Mouse (Mus musculus) kidney, postnatal 14 days (tissue): ENCODE data around the gene Gm10964.
A peak's percentile ranks its signal among the peaks of the same experiment; 100 is the strongest.

Source experiments
- DNase-seq: peaks from one replicate; pipeline ENCODE4 v3.0.0; 2022; ENCODE audit warnings: mixed read lengths

Gm10964 gene

DNA sequence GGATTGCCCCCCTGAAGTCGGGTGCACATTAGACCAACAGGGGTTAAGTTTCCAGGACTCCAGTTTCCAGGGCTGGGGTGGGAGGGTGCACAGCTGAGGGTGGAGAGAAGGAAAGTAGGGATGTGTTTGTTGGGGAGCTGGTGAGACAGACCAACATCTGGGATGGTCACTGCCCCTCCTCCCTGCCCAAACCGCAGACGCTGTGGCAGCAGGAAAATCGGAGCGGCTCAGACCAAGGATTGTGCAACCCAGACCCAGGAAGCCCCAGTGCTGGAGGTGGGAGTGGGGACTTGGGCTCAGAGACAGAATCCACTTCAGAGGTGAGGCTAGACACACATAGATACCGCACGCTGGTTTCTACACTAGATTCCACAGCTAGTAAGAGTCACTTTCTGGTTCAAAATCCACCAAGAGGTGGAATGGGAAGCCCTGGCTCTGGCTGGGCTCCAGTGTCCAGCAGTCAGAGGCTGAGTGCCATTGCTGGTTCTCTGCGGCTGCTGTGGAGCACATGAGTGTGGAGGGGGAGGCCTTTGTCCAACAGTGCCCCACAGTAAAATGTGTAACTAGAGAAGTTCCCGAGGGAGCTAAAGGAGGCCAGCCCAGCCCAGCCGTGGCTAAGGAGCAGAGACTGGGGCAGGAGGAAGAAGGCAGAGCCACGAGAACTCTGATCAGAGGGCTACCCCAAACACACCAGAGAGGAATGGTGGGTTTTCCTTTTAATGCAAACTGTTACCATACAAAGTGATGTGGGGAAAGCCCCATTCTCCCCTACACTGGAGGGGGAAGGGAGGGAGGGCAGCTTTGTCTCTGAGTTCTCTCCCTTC lies 4.3 kb upstream of the Gm10964 start:
- peak; percentile 36 for DNase-seq

DNA sequence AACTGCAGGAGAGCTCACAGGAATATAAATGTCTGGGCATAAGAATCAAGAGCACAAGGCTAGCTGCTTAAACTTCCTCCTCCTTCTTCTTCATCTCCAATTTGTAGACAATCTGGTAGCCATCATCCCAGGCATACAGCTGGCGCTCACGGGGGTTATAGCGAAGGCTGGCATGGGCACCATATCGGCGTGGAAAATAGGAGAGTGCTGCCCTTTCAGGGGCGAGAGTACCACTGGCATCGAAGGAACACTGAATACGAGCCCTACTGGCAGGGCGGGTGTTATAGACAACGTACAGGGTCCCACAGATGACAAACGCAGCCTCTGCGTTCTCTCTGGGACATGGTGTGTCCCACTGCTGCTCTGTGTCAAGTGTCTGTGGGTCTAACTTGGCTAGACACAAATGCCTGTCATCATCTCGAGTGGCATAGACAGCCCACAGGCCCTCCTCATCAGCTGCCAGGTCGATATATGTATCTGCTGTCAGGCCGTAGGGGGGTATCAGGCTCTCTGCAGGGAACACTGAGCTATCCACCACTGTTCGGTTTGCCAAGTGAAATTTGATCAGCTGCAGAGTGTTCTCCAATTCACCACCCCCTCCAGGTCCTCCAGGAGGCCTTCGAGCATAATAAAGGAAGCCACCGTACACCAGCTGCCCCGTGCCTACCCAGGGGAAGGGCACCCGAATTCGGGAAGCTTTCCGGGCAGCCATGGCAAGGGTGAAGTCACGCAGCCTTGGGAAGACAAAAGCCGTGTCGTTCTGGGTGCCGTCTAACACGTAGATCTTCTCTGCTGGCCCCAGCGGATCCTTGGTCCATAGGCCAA lies 3.2 kb upstream of the Gm10964 start:
- no peak for DNase-seq

DNA sequence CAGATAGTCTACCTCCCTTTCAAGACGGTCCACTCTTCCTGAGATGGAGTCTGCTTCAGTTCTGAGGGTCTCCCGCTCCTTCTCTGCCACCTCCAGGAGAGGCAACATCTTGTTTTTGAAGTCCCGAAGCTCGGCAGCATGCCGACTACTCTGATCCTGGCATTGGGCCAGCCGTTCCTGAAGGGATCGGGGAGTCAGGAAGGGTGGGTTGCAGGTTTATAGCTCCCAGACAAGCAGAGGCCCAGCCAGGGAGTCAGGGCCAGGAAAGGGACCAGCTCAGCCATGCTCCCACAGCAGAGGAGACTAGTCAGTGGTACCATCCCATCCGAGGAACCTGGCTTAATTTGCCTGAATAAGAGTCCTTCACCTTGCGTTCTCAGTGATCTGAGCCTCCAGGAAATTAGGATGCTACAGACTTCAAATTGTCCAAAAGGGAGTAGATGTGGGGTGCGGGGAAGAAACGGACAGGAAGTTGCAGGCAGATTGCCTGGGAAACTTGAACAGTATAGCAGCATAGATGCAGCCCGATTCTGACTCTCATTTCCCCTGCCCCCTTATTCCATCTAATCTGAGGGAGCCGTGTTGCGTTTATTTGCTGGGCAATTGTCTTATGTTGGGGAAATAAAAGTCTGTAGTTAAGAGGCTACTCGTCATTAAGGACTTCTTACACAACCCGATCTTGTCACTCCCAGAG lies 2.0 kb upstream of the Gm10964 start:
- DNase-seq = peak; percentile 56

DNA sequence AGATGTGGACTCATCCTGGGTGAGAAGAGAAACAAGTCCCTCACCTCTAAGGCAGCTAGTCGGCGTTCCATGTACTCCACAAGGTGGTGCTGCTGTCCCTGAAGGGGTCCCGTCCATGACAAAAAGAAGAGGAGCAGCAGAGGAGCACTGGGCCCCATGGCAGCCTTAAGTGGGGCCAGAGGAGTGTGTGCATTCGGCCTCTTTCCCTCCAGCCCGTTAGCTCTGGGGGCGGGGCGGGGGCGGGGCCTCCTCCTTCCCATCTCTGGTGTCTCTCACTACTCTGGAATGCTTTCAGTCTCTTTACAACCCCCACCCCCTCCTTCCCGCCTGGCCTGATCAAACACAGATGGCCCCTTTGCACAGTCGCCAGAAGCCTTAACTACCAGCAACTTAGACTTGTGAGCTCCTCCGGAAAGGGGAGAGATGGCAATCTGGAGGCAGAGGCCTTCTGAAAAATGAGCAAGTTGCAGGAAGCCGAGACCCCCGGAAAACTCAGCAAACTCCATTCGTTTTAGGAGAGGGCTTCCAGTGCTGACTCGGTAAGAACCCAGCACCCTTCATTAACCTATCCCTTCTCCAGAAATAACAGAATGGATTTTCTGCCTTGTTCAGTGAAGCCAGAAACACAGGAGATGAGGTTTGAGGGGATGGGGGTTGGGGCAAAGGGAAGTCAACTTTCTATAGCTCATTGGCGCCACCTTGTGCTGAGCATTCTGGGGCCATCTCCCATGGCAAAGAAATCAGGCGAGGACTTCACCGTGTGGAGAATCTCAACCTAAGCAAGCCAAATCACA lies 1.2 kb upstream of the Gm10964 start, which contains the start of gene Olfml3:
Gene Olfml3 (minus strand): TSS at position 224 of the 794 bp plus-strand sequence.
- DNase-seq = peak; percentile 89

DNA sequence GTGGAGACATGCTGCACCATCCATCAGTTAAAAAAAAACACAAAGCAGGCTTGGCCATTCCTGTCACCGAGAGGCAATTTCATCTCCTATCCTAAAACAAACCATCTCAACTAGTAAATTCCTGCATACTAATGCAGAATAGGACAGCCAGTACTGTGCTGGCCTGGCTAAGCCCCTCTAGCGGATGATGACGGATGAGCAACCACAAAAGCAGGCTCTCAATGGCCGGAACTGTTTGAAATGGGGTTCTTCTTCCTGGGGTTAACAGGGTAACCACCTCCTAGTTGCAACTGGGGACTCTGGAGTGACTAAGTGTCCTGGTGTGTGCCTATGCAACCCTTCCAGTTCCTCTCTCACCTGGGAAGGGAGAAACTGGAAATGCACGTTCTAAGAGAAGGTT lies 1.2 kb downstream of the Gm10964 start:
- DNase-seq = no peak

DNA sequence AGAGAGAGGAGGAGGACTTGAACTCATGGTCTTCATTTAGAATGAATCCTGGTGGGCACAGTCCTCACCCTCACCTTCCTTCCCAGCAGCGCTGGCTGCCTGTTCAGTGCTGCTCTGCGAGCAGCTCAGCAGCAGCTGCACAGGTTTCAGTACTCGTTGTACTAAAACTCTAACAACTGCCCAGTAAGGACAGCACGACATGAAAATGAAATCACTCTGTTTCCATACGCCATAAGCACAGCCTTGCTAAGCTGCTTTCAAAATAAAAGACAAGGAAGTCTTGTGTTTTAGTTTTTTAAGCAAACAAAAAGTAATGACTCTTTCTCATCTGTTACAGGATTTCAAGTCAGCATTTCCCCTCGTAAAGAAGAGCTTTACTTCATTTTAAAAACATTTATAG lies 4.0 kb downstream of the Gm10964 start:
- no peak for DNase-seq

DNA sequence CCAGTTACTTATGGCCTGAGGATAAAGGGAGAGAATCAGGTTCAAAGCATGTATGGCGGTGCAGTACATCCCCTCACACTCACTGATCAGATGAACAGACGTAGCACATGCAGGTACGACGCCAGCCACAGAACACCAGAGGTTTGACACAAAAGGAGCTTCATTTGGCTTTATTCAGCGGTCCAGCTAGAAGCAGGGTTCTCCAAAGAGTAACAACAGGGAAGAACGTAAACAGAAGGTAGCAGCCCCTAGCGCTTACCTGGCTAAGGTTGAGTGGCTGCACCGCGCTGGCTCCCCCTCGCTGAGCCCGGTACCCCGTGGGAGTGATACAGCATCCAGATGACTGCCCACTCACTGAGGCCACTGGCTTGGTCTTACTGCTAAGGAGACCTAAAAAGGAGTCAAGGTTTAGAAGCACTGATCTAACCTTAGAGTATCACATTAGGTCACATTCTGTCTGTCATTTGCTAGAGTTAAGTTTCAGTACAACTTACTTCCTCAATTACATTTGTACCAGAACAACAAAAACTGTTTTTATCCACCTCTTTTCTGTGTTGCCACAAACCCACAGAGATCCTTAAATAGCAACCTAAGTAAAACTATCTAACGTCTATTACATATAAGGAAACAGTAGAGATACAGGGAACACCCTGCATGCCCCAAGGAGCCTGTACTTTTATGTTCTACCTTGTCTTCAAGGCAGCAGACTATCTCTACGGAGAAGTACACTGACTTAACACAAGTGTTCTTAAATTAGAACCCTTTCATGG lies 6.0 kb downstream of the Gm10964 start:
- no peak for DNase-seq

DNA sequence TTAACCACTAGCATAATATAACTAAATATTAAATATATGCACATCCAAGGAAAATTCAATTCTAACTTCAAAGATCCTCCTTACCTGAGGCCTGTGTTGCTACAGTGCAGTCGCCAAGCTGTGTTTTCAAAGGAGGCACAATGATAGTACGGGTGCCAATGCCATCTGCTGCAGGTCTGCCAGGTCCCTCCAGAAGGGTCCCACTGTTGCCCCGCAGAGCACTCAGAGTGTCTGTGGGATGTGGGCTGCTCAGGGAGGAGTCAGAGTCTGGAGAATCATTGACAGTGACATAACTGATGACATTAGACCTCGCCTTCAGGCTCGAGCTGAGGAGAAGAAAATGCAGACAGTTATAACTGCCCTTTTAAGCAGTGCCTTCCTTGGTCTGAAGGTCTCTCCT lies 7.5 kb downstream of the Gm10964 start:
- DNase-seq = no peak

DNA sequence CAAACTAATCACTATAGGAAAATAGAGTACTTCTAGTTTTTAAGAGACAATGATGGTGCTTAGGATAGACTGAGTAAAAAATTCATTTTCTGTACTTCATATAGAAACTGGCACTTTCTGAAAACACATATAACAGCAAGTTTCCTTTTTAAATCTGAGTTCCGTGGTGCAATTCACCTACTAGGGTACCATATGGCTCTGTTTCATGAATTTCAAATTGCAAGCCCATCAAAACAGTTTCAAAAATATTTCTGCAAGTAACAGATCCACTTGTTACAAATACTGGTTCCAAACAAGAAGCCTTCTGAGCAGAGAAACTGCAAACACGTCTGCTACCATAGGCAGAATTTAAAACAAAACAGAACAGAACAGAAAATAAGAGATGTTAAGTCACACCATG lies 12.4 kb downstream of the Gm10964 start:
- DNase-seq = no peak

DNA sequence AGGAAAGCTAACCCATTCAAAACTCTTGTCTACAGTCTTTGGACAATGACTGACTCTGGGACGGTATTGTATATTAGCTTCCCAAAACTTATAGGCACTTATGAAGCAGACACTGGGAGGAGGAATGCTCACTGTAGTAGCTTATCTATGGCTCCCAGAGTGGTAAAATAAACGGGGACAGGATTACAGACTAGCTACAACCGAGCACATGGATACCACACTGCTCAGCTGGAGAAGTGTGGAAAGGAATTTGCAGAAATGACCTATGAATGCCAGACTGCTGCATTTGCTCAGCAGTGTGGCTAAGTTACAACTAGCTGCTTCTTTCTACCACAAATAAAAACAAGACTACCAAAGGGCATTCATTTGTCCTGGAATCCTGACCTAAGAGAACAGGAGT lies 16.2 kb downstream of the Gm10964 start:
- DNase-seq = no peak

DNA sequence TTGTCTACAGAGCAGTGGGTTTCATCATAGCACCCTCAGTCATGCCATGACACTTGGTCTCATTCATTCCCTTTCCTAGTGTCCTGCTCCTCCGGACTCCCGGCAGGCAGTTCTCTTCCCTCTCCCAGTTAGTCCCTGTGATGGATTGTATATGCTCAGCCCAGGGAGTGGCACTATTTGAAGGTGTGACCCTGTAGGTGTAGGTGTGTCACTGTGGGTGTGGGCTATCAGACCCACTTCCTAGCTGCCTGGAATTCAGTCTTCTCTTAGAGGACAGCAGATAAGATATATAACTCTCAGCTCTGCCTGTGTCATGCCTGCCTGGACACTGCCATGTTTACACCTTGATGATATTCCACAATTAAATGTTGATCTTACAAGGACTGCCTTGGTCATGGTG lies 17.8 kb downstream of the Gm10964 start:
- DNase-seq = no peak

DNA sequence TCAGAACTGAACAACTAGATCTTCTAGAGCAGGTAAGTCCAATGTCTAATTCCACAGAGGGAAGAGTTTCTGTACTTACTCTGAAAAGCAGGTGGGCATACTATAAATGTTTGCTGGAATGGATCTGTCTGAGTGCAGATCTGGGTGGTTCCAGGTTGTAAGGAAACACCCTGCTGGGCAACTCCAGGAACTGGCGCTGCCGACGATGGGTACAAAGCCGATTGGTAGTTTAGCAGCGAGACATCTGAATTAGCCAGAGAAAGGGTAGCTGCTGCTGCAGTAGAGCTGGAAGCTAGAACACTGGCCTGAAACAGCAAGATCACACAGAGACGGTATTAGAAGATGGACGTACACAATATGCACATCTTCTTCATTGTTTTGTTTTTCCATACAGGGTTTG lies 19.3 kb downstream of the Gm10964 start:
- DNase-seq = no peak

DNA sequence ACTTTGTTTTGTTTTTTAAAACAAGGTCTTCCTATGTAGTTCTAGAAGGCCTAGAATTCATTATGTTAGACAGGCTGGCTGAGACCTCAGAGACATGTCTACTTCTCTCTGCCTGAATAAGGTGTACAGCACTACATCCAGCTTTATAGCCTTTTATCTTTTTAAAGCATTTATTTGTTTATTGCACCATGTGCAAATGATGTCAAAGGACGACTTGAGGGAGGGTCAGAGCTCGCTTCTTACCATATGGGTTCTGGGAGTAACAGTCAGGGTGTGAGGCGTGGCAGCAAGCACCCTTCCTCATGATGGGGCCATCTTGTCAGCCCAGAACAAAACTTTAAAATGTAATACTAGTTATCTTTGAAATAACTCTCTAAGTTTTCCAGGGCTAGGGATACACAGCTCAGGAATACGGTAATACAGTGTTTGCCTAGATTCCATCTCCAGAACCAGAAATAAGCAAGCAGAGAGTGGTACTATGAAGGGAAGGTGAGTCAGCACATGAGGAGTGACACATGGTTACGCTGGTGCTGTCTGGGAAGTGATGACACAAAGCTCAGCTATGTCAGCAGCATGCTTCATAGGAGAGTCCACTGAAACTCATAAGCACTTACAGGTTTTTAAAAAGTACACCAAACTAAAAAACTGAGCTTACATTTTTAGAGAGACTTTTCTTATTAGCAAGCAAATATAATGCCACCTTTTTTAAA lies 20.2 kb downstream of the Gm10964 start:
- no peak for DNase-seq

DNA sequence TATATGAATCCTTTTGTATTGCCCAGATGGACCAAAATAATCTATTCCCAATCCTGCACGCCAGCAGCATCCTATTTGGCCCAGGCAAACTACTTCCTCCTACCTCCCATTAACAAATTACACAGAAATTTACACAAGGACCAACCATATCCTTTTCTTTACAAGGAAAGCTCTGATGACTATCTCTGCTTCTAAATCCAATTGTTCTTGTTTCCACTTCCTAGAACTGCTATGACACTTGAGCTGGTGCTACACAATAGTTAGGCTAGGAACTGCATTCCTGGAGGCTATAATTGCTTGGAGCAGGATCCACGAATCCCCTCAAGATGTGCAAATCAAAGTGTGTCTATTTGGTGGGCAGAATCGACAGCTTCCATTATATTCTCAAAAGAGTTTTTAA lies 27.6 kb downstream of the Gm10964 start:
- DNase-seq = no peak

DNA sequence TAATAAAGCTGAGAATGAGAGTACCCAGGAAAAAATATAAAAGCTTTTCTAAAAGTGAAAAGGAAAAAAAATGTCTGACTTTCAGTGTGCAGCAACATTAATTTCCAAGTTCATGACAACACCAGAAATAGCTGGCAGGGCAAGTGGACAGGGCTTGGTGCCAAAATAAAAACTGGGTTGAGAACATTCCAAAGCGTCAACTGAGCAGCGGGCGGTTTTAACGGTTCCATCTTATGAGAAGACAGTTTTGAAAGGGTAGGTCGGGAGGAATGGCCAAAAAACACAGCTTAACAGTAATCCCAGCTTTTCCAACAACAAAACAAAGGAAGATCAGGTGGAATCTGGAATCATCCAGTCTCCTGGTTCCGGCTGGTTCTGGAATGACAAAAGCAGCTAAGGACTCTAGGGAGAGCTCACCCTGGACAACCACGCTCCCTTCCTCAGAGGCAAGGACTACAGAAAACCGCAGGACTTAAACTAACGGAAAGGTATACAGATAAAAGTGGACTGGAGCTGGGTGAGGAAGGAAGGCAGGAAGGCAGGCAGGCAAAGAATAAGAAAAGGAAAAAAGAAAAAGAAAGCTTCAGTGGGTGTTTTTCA lies 32.5 kb downstream of the Gm10964 start:
- peak; percentile 90 for DNase-seq

DNA sequence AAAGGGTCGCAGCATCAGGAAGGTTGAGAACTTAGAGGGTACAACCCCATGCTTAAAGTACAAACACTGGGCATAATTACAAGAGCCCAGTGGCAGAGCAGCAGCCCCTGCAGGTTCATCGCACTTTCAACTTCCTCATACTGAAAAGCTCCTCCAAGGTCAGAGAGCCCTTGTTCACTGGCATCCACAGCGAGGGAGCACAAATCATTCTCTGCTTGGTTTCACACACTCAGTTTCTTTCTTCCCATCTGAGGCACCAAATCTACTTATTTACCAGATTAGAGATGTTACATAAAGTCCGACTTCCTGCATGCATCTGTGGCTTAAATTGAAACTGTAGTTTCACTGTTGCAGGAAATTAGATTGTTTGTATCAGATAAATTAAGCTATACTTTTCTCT lies 33.7 kb downstream of the Gm10964 start:
- DNase-seq = peak; percentile 58

DNA sequence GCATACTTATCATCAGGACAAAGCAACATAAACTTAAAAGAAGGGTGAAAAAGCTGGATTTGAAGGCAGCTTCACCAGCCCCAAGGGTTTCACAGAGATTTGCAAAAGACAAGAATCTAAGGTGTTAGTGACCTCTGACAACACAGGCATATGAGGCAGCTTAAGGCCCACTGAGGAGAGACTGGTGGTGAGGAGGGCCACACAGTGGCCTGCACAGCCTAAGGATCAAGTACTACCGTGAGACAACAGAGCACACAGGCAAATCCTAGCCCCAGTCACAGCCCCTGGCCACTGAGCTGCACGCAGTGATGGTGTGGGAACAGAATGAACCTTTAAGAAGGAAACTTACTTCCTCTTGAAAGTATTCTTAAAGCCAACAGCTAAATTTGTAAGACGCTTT lies 34.3 kb downstream of the Gm10964 start:
- DNase-seq = no peak

DNA sequence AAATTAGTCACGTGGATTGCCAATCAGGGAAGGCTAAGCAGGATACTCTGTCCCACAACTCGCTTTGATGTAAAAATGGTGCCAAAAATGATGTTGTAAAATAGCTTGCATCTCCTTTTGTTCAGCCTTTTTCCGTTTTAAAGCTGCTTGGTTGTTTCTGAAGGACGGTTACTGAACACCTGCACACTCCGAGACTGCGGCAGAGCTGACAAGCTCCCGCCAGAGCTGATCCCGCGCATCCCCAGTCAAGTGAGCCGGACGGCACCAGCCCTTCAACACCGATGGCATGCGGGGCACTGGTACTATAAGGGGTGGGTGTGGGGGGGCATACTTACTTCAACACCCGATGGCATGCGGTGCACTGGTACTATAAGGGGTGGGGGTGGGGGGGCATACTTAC lies 34.8 kb downstream of the Gm10964 start:
- no peak for DNase-seq

DNA sequence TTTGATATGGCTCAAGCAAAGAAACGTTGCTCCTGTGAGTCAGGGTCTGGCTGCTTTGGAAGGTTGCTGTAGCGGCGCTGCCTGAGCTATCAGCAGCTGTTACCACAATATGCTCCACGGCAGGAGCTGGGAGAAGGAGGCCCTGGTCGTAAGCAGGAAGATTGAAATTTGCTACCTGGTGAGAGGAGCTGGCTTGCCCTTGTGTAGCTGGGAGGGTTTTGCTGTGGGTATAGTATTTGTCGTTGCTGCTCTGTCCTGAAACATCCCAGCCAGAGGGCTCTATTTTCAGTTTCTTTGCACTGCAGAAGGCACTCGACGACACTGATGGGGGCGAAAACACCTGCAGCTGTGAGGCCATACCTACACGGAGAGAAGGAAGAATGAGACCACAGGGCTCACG lies 38.8 kb downstream of the Gm10964 start:
- no peak for DNase-seq

DNA sequence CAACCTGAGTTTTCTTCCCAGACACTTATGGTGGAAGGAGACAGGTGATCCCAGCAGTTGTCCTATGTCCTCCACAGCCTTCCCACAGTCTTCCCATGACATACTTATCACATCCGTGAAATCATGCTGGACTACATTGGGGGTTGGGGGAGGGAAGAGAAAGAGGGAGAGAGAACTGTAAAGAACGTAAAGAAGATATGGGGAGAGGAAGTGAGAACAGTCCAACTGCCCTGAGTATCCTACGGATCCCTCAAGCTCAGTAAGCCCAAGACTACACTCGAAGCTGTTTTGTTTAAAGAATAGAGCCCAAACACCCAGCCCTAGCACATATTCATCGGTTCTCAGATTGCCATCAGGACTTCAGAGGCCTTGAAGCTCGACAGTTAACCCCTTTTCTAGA lies 39.5 kb downstream of the Gm10964 start:
- DNase-seq = no peak

DNA sequence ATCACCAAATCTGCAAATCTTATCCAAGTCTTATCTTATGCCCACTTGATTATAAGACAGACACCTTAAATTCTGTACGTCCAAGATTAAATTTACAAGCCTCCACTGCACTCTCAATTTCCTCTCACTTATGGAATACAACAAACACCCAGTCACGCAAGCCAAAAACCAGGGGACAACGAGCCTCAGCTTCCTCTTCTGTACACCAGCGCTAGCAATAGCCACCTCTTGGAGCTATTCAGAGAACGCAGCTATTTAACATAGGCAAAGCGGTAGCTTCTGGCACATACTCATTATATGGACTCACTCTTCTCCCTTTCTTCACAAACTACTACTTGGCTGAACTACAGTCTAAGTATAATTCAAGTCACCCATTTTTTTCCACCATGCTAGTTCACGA lies 40.0 kb downstream of the Gm10964 start:
- no peak for DNase-seq
